Mouse (Mus musculus) thymus, postnatal 10 days (tissue): ENCODE results near the gene Spsb1.

Source experiments
- DNase-seq, 2 experiments: peaks; one replicate each; pipeline ENCODE4 v3.0.0; 2021; ENCODE audit warnings: low spot score in 2 of 2

Gene Spsb1

GRCm38 (mm10) chr4:149954893-149955439 is at the start of gene Spsb1:
TSS of gene Spsb1 (minus strand) at chr4:149955043.
- DNase-seq, result peak; percentile 97 to 99

GRCm38 (mm10) chr4:150003641-150004040 is 48.8 kb upstream of the Spsb1 start:
- DNase-seq, result no peak

- DNase-seq, result no peak
Observed at GRCm38 (mm10) chr4:150003021-150003580, 48.3 kb upstream of the Spsb1 start.

GRCm38 (mm10) chr4:150002021-150002528 is 47.2 kb upstream of the Spsb1 start:
- no peak for DNase-seq

GRCm38 (mm10) chr4:150001221-150001860 is 46.5 kb upstream of the Spsb1 start:
- peak; percentile 44 to 48 for DNase-seq

- no peak for DNase-seq
Observed at GRCm38 (mm10) chr4:149999931-150000555, 45.2 kb upstream of the Spsb1 start.

GRCm38 (mm10) chr4:149999510-149999900 is 44.7 kb upstream of the Spsb1 start:
- no peak for DNase-seq

- no peak for DNase-seq
Observed at GRCm38 (mm10) chr4:149998786-149999509, 44.1 kb upstream of the Spsb1 start.

- DNase-seq, result no peak
Observed at GRCm38 (mm10) chr4:149997999-149998398, 43.2 kb upstream of the Spsb1 start.

GRCm38 (mm10) chr4:149996440-149996839 is 41.6 kb upstream of the Spsb1 start:
- no peak for DNase-seq

- no peak for DNase-seq
Observed at GRCm38 (mm10) chr4:149995911-149996310, 41.1 kb upstream of the Spsb1 start.

GRCm38 (mm10) chr4:149994218-149994617 is 39.4 kb upstream of the Spsb1 start:
- no peak for DNase-seq

- DNase-seq, result no peak
Observed at GRCm38 (mm10) chr4:149992670-149993032, 37.8 kb upstream of the Spsb1 start.

GRCm38 (mm10) chr4:149991755-149992669 is 37.2 kb upstream of the Spsb1 start:
- DNase-seq, result no peak

GRCm38 (mm10) chr4:149990954-149991633 is 36.3 kb upstream of the Spsb1 start:
- peak; percentile 80 to 86 for DNase-seq

GRCm38 (mm10) chr4:149990212-149990953 is 35.5 kb upstream of the Spsb1 start:
- DNase-seq, result peak in 1 of 2 experiments; percentile 27

GRCm38 (mm10) chr4:149988931-149989556 is 34.2 kb upstream of the Spsb1 start:
- DNase-seq, result peak; percentile 84 to 92

- DNase-seq, result no peak
Observed at GRCm38 (mm10) chr4:149988301-149988700, 33.5 kb upstream of the Spsb1 start.
